Mouse (Mus musculus) activated CD4-positive, CD25-positive, alpha-beta regulatory T cell, adult 4 months (primary cell): ENCODE results near the gene Max. TPM values are rescaled to one million over a fixed set of nuclear protein-coding genes. Genes with fewer than 3 reads are reported as not detected.

Experiments used
- polyA plus RNA-seq, 2 experiments: library from polyadenylated mRNA; unstranded; fragments of 100-300 nt; shearing (Covaris generic); gene quantifications; one replicate each; pipeline ENCODE4 v1.2.1; 2017

Max gene
- polyA plus RNA-seq, 2 experiments from 2014 or later = 75.9 to 95.3 TPM

Other genes starting within 250 kb of the Max start
- 100 to 1,000 TPM; 149 to 159 TPM for gene Churc1, start 196.7 kb downstream of the Max start, polyA plus RNA-seq
- gene Fntb, start 196.6 kb downstream of the Max start, polyA plus RNA-seq = 10 to 100 TPM; 16.5 to 22.9 TPM
- gene Gpx2, start 166.6 kb downstream of the Max start, polyA plus RNA-seq = not detected
- not detected for gene Rab15, start 139.3 kb downstream of the Max start, polyA plus RNA-seq